Mouse (Mus musculus) lung, embryonic 14.5 days (tissue): ENCODE results near the gene Ppm1h. TPM values are rescaled to one million over a fixed set of nuclear protein-coding genes. Genes with fewer than 3 reads are reported as not detected.

ENCODE experiments used
- ATAC-seq: fragments of 200-750 bp; cut with Nextera tagmentation; 2 replicates; pipeline ENCODE4 v1.8.0; 2017; ENCODE audit warnings: mild to moderate bottlenecking, moderate TSS enrichment, moderate library complexity; ENCODE audit not compliant: insufficient read depth
- DNase-seq: peaks from one replicate; pipeline ENCODE4 v3.0.0-alpha.2; 2015
- H3K27ac ChIP-seq: fragments of 300-500 bp; sonication (generic); 2 replicates; pipeline ENCODE4 v1.5.1; 2014; ENCODE audit warnings: low read depth, mild to moderate bottlenecking, moderate library complexity
- H3K27me3 ChIP-seq: fragments of 300-500 bp; sonication (generic); 2 replicates; pipeline ENCODE4 v1.6.1; 2014; ENCODE audit warnings: low read length, control low read depth; ENCODE audit not compliant: insufficient read depth
- H3K36me3 ChIP-seq: fragments of 300-500 bp; sonication (generic); 2 replicates; pipeline ENCODE4 v1.6.1; 2014; ENCODE audit warnings: control low read depth; ENCODE audit not compliant: insufficient read depth
- H3K4me1 ChIP-seq: fragments of 300-500 bp; sonication (generic); 2 replicates; pipeline ENCODE4 v1.6.1; 2014; ENCODE audit warnings: antibody characterized with exemption, control low read depth; ENCODE audit not compliant: insufficient read depth
- H3K4me2 ChIP-seq: fragments of 300-500 bp; sonication (generic); 2 replicates; pipeline ENCODE4 v1.6.1; 2014; ENCODE audit warnings: mild to moderate bottlenecking
- H3K4me3 ChIP-seq: fragments of 300-500 bp; sonication (generic); 2 replicates; pipeline ENCODE4 v1.5.1; 2014; ENCODE audit warnings: low read depth, low read length
- H3K9ac ChIP-seq: fragments of 300-500 bp; sonication (generic); 2 replicates; pipeline ENCODE4 v1.6.1; 2014
- H3K9me3 ChIP-seq: fragments of 300-500 bp; sonication (generic); 2 replicates; pipeline ENCODE4 v1.6.1; 2016; ENCODE audit warnings: low read depth, low read length, control low read depth
- CTCF ChIP-seq: IDR thresholded peaks from 2 replicates; pipeline ENCODE4 v1.5.1; 2016; ENCODE audit warnings: antibody characterized with exemption, low read depth
- WGBS: fragments of 180-500 bp; shearing (Covaris S2); extraction: QIAGEN DNeasy Blood & Tissue Kit; methylation state at CpG from one replicate; pipeline ENCODE4 v1.1.7; 2014; 5-methylcytosine and 5-hydroxymethylcytosine counted together
- polyA plus RNA-seq: library from polyadenylated mRNA; unstranded; fragments of >200 nt; fragmentation: Nextera tagmentation; extraction: Ambion mirVana; gene quantifications from 2 replicates; pipeline ENCODE4 v1.2.1, GENCODE M21; 2014

Ppm1h gene
- polyA plus RNA-seq, 1 experiment from 2014 or later = 7.1 TPM

GRCm38 (mm10) chr10:122759729-122760128 lies 81.2 kb downstream of the Ppm1h start:
- no peaks in the 10 kb centered on the region for H3K4me1 ChIP-seq
- H3K36me3 ChIP-seq = no peaks in the 10 kb centered on the region
- ATAC-seq = no peak
- H3K9me3 ChIP-seq = no peaks in the 10 kb centered on the region
- H3K4me2 ChIP-seq = no peak overlapping the region
- no peak overlapping the region for H3K4me3 ChIP-seq
- no peaks in the 10 kb centered on the region for H3K27me3 ChIP-seq
- H3K27ac ChIP-seq = no peak overlapping the region
- 76% methylated on average over 2 of the region's 2 CpGs for WGBS
- no peak for DNase-seq
- no peak overlapping the region for H3K9ac ChIP-seq
- no peak for TF ChIP-seq CTCF

GRCm38 (mm10) chr10:122760469-122761307 lies 82.1 kb downstream of the Ppm1h start:
- no peaks in the 10 kb centered on the region for H3K4me1 ChIP-seq
- 61% methylated on average over 7 of the region's 7 CpGs for WGBS

GRCm38 (mm10) chr10:122762772-122763511 lies 84.4 kb downstream of the Ppm1h start:
- no peak overlapping the region for H3K4me2 ChIP-seq
- no peak overlapping the region for H3K9ac ChIP-seq
- ATAC-seq = peak; percentile 80
- no peak for TF ChIP-seq CTCF
- H3K36me3 ChIP-seq = no peaks in the 10 kb centered on the region
- H3K9me3 ChIP-seq = no peaks in the 10 kb centered on the region
- peak; percentile 26 for DNase-seq
- WGBS = 68% methylated on average over 6 of the region's 6 CpGs
- H3K27ac ChIP-seq = peak overlapping the region; percentile 50; the same call in 1 of the 2 replicates
- H3K4me3 ChIP-seq = no peak overlapping the region
- no peaks in the 10 kb centered on the region for H3K27me3 ChIP-seq
- H3K4me1 ChIP-seq = no peaks in the 10 kb centered on the region

More at GRCm38 (mm10) chr10:122760469-122761307, 82.1 kb downstream of the Ppm1h start:
- no peaks in the 10 kb centered on the region for H3K27me3 ChIP-seq
- H3K9me3 ChIP-seq = no peaks in the 10 kb centered on the region
- H3K4me3 ChIP-seq = no peak overlapping the region
- DNase-seq = no peak
- no peaks in the 10 kb centered on the region for H3K36me3 ChIP-seq
- TF ChIP-seq CTCF = no peak
- no peak for ATAC-seq
- H3K27ac ChIP-seq = no peak overlapping the region
- no peak overlapping the region for H3K4me2 ChIP-seq
- no peak overlapping the region for H3K9ac ChIP-seq

- Histone ChIP-seq H3K27ac (peak overlapping the region; percentile 46; the same call in 1 of the 2 replicates), H3K4me1 (0 out of 2 replicates have a peak, but pooled peaks cover 4% of the 10 kb centered on the region)
- no peak for TF ChIP-seq CTCF
These were observed 85.0 kb downstream of the Ppm1h start for GRCm38 (mm10) chr10:122763596-122763995.

GRCm38 (mm10) chr10:122764653-122765052 lies 86.1 kb downstream of the Ppm1h start:
- H3K27me3 ChIP-seq = no peaks in the 10 kb centered on the region
- H3K9ac ChIP-seq = no peak overlapping the region
- 0 out of 2 replicates have a peak, but pooled peaks cover 4% of the 10 kb centered on the region for H3K4me1 ChIP-seq
- DNase-seq = no peak
- H3K27ac ChIP-seq = peak overlapping the region; percentile 73
- ATAC-seq = no peak
- H3K4me2 ChIP-seq = no peak overlapping the region
- WGBS = 51% methylated on average over 7 of the region's 7 CpGs
- H3K4me3 ChIP-seq = no peak overlapping the region
- TF ChIP-seq CTCF = peak; percentile 17; the same call in 1 of the 2 replicates
- no peaks in the 10 kb centered on the region for H3K9me3 ChIP-seq
- H3K36me3 ChIP-seq = no peaks in the 10 kb centered on the region

More at GRCm38 (mm10) chr10:122763596-122763995, 85.0 kb downstream of the Ppm1h start:
- Histone ChIP-seq H3K4me3 (no peak overlapping the region), H3K9me3 (no peaks in the 10 kb centered on the region), H3K9ac (no peak overlapping the region), H3K36me3 (no peaks in the 10 kb centered on the region), H3K4me2 (no peak overlapping the region), H3K27me3 (no peaks in the 10 kb centered on the region)
- WGBS = 69% methylated on average over 1 of the region's 1 CpGs
- ATAC-seq (no peak), DNase-seq (no peak)

GRCm38 (mm10) chr10:122765521-122765920 lies 87.0 kb downstream of the Ppm1h start:
- Histone ChIP-seq H3K27me3 (no peaks in the 10 kb centered on the region), H3K9me3 (no peaks in the 10 kb centered on the region), H3K27ac (no peak overlapping the region), H3K4me2 (no peak overlapping the region), H3K4me3 (no peak overlapping the region), H3K9ac (no peak overlapping the region), H3K4me1 (peaks cover 8% of the 10 kb centered on the region; the same call in 1 of the 2 replicates), H3K36me3 (no peaks in the 10 kb centered on the region)
- 21% methylated on average over 4 of the region's 4 CpGs for WGBS
- ATAC-seq (peak; percentile 33; the same call in 1 of the 2 replicates), DNase-seq (peak; percentile 62)
- TF ChIP-seq CTCF = no peak

GRCm38 (mm10) chr10:122765992-122766391 lies 87.4 kb downstream of the Ppm1h start:
- Histone ChIP-seq H3K4me2 (no peak overlapping the region), H3K9ac (no peak overlapping the region), H3K27me3 (no peaks in the 10 kb centered on the region), H3K36me3 (no peaks in the 10 kb centered on the region), H3K9me3 (no peaks in the 10 kb centered on the region), H3K4me3 (no peak overlapping the region), H3K4me1 (peaks cover 9% of the 10 kb centered on the region; the same call in 1 of the 2 replicates), H3K27ac (no peak overlapping the region; the same call in 1 of the 2 replicates)
- no peak for ATAC-seq
- peak; percentile 39 for DNase-seq
- TF ChIP-seq CTCF = no peak
- WGBS = 20% methylated on average over 8 of the region's 8 CpGs
